Mouse (Mus musculus) bone marrow macrophage, adult 2 months (primary cell): Measurements from ENCODE around the gene Prkag1. TPM values are rescaled to one million over a fixed set of nuclear protein-coding genes. Genes with fewer than 3 reads are reported as not detected.

ENCODE experiments used
- H3K27ac ChIP-seq: 2 replicates; pipeline ENCODE4 v1.5.1; 2012; ENCODE audit warnings: low read depth, low read length; ENCODE audit not compliant: insufficient read depth
- H3K4me1 ChIP-seq: 2 replicates; pipeline ENCODE4 v1.6.1; 2012; ENCODE audit warnings: low read length; ENCODE audit not compliant: control insufficient read depth, insufficient read depth
- H3K4me3 ChIP-seq: 2 replicates; pipeline ENCODE4 v1.5.1; 2012; ENCODE audit warnings: mild to moderate bottlenecking, low read length, moderate library complexity; ENCODE audit not compliant: insufficient read depth
- CTCF ChIP-seq: IDR thresholded peaks from 2 replicates; pipeline ENCODE4 v1.5.1; 2012; ENCODE audit warnings: low read depth, mild to moderate bottlenecking, low read length, moderate library complexity
- POLR2A ChIP-seq: IDR thresholded peaks from 2 replicates; pipeline ENCODE4 v1.6.1; 2012; ENCODE audit warnings: mild to moderate bottlenecking, low read depth, low read length, borderline replicate concordance
- polyA plus RNA-seq: library from polyadenylated mRNA; stranded (reverse); fragments of >200 nt; gene quantifications from 2 replicates; pipeline ENCODE4 v1.2.4, GENCODE M21; 2012; ENCODE audit not compliant: missing spikeins, insufficient read depth, insufficient read length

The Prkag1 gene
- 82.3 and 86.6 TPM in 2 replicates for polyA plus RNA-seq

- H3K4me3 ChIP-seq, result peak within 1 kb of the TSS; percentile 98
- H3K4me1 ChIP-seq, result peaks cover 15% of the 10 kb centered on the region; the same call in 1 of the 2 replicates
- peak within 1 kb of the TSS; percentile 85 for H3K27ac ChIP-seq
- TF ChIP-seq POLR2A (peak; percentile 75; the same call in 1 of the 2 replicates), CTCF (peak; percentile 2; the same call in 1 of the 2 replicates)
Observed at GRCm38 (mm10) chr15:98830736-98831683, at the start of gene Prkag1. Prkag1 (minus strand) TSS chr15:98831521.

GRCm38 (mm10) chr15:98877331-98877730 lies 46.0 kb upstream of the Prkag1 start:
- TF ChIP-seq CTCF, result no peak
- no peak for TF ChIP-seq POLR2A
- Histone ChIP-seq H3K4me1 (peaks cover 13% of the 10 kb centered on the region), H3K27ac (no peak overlapping the region), H3K4me3 (no peak overlapping the region)

GRCm38 (mm10) chr15:98871916-98872888 lies 40.9 kb upstream of the Prkag1 start:
- no peak for TF ChIP-seq POLR2A
- TF ChIP-seq CTCF, result peak; percentile 5; the same call in 1 of the 2 replicates
- Histone ChIP-seq H3K4me1 (peaks cover 10% of the 10 kb centered on the region), H3K27ac (peak overlapping the region; percentile 92), H3K4me3 (peak overlapping the region; percentile 91)

- H3K27ac ChIP-seq, result peak within 1 kb of the TSS; percentile 92
- TF ChIP-seq POLR2A (no peak), CTCF (no peak)
- H3K4me1 ChIP-seq, result peaks cover 10% of the 10 kb centered on the region
- H3K4me3 ChIP-seq, result peak within 1 kb of the TSS; percentile 91
Observed at GRCm38 (mm10) chr15:98871070-98871915, 40.0 kb upstream of the Prkag1 start, which contains the start of gene Kmt2d. Kmt2d (minus strand) TSS chr15:98871204.

GRCm38 (mm10) chr15:98870179-98871069 lies 39.1 kb upstream of the Prkag1 start:
- H3K27ac ChIP-seq, result peak overlapping the region; percentile 16; the same call in 1 of the 2 replicates
- TF ChIP-seq POLR2A (no peak), CTCF (no peak)
- peak overlapping the region; percentile 91 for H3K4me3 ChIP-seq
- peaks cover 10% of the 10 kb centered on the region for H3K4me1 ChIP-seq

GRCm38 (mm10) chr15:98869342-98870178 lies 38.2 kb upstream of the Prkag1 start:
- TF ChIP-seq CTCF (no peak), POLR2A (no peak)
- Histone ChIP-seq H3K4me3 (peak overlapping the region; percentile 91), H3K27ac (no peak overlapping the region), H3K4me1 (peaks cover 10% of the 10 kb centered on the region)

GRCm38 (mm10) chr15:98868346-98869063 lies 37.2 kb upstream of the Prkag1 start:
- Histone ChIP-seq H3K27ac (no peak overlapping the region), H3K4me3 (peak overlapping the region; percentile 91), H3K4me1 (peaks cover 10% of the 10 kb centered on the region)
- TF ChIP-seq CTCF, result no peak
- no peak for TF ChIP-seq POLR2A
